17 mouse cellular contexts compared by ENCODE assay signal in genomic region chr4:115767647-115768467, GRCm38 (mm10). TPM values are rescaled to one million over a fixed set of nuclear protein-coding genes. Genes with fewer than 3 reads are reported as not detected.
DNase-seq lines count a peak whose midpoint lies in the region; ATAC-seq and TF ChIP-seq lines count a peak whose summit lies in the region.
"Had no signal": no experiment of that assay in that cellular context is flagged by ENCODE, and none has a peak within 500 bp of the region (broad histone marks: within the 10 kb centered on the region; RNA-seq: fewer than 3 reads in every experiment).

No protein-coding gene starts in this region.

- WGBS in kidney, embryonic 15.5 days: 61% methylated on average over 11 of the region's 11 CpGs
- WGBS in intestine, embryonic 14.5 days: 57% methylated on average over 11 of the region's 11 CpGs
- WGBS in small intestine, adult 2 months: 25% methylated on average over 11 of the region's 11 CpGs

- H3K4me1 ChIP-seq in kidney, embryonic 15.5 days: 0 out of 2 replicates have a peak, but pooled peaks cover 4% of the 10 kb centered on the region
- no peaks in the 10 kb centered on the region for H3K4me1 ChIP-seq in intestine, embryonic 14.5 days (replicated peaks; ENCODE audit: control insufficient read depth, insufficient read depth, low read length)
- no peaks in the 10 kb centered on the region for H3K4me1 ChIP-seq in small intestine, adult 2 months (ENCODE audit: control insufficient read depth, insufficient read depth, insufficient read length, low read length)
- H3K4me1 ChIP-seq: midbrain, embryonic 10.5 days had no signal

- peak overlapping the region; percentile 32; the same call in 1 of the 2 replicates for H3K27ac ChIP-seq in kidney, embryonic 15.5 days
- H3K27ac ChIP-seq in intestine, embryonic 14.5 days (ENCODE audit: low read depth): peak overlapping the region; percentile 52
- 0 out of 2 replicates have a peak overlapping the region, but pooled peaks have one; percentile 21 for H3K27ac ChIP-seq in small intestine, adult 2 months (ENCODE audit: insufficient read depth, low read depth, low read length)
- H3K27ac ChIP-seq: midbrain, embryonic 10.5 days had no signal

- no peak overlapping the region for H3K9ac ChIP-seq in kidney, embryonic 15.5 days
- H3K9ac ChIP-seq in intestine, embryonic 14.5 days (ENCODE audit: low read length): no peak overlapping the region

- DNase-seq in kidney, adult 8-10 months: no peak
- peak; percentile 19 for DNase-seq in embryo, embryonic 10 days (ENCODE audit: low spot score)
- DNase-seq in intestine, embryonic 14.5 days (ENCODE audit: low spot score): peak; percentile 55
- DNase-seq in right cerebral cortex, adult 18-20 months: no peak
- no peak for DNase-seq in left cerebral cortex, postnatal 10 days (ENCODE audit: extremely low spot score in 1 of 2, low spot score in 2 of 2)
- DNase-seq: adrenal gland, postnatal 10 days; cerebellum, adult 2 months; gastrocnemius, postnatal 14 days; heart, postnatal 10 days had no signal

- no peak for TF ChIP-seq CTCF in small intestine, adult 2 months (IDR thresholded peaks at IDR 0.05; ENCODE audit: extremely low read depth, insufficient read length, insufficient replicate concordance, low read depth, low read length)

- H3K4me3 ChIP-seq in kidney, embryonic 15.5 days (replicated peaks): no peak overlapping the region
- no peak overlapping the region for H3K4me3 ChIP-seq in intestine, embryonic 14.5 days (ENCODE audit: low read depth, low read length)
- H3K4me3 ChIP-seq in small intestine, adult 2 months (ENCODE audit: low read depth, low read length): no peak overlapping the region
- H3K4me3 ChIP-seq: midbrain, embryonic 10.5 days had no signal

- intact Hi-C loops in left cerebral cortex, postnatal 10 days (cut with DNase I): no loop called here

- no peak overlapping the region for H3K4me2 ChIP-seq in kidney, embryonic 15.5 days
- H3K4me2 ChIP-seq in intestine, embryonic 14.5 days (ENCODE audit: low read length): no peak overlapping the region

- H3K27me3 ChIP-seq in kidney, embryonic 15.5 days: no peaks in the 10 kb centered on the region
- H3K27me3 ChIP-seq in intestine, embryonic 14.5 days (replicated peaks; ENCODE audit: control insufficient read depth, insufficient read depth, low read length): no peaks in the 10 kb centered on the region
- H3K27me3 ChIP-seq in small intestine, adult 2 months (ENCODE audit: control insufficient read depth, insufficient read depth, low read length): no peaks in the 10 kb centered on the region

- TF ChIP-seq POLR2A in small intestine, adult 2 months (IDR thresholded peaks at IDR 0.05; ENCODE audit: low read depth, low read length): no peak

- no peaks in the 10 kb centered on the region for H3K9me3 ChIP-seq in kidney, embryonic 15.5 days (replicated peaks)
- no peaks in the 10 kb centered on the region for H3K9me3 ChIP-seq in intestine, embryonic 14.5 days (ENCODE audit: control insufficient read depth, low read length)
- H3K9me3 ChIP-seq: midbrain, embryonic 10.5 days had no signal

- peak; percentile 66; the same call in 1 of the 2 replicates for ATAC-seq in kidney, embryonic 15.5 days (replicated peaks; ENCODE audit: low FRiP score)
- peak; percentile 62 for ATAC-seq in intestine, embryonic 14.5 days (replicated peaks; ENCODE audit: low FRiP score, low TSS enrichment, low read depth)
- ATAC-seq in erythroid progenitor cell, adult 5-6 weeks (replicated peaks; ENCODE audit: low FRiP score, poor library complexity, severe bottlenecking): no peak

- H3K36me3 ChIP-seq in kidney, embryonic 15.5 days: peaks cover 79% of the 10 kb centered on the region
- peaks cover 57% of the 10 kb centered on the region for H3K36me3 ChIP-seq in intestine, embryonic 14.5 days (ENCODE audit: control insufficient read depth, insufficient read depth, low read length)
- peaks cover 47% of the 10 kb centered on the region for H3K36me3 ChIP-seq in small intestine, adult 2 months (ENCODE audit: control insufficient read depth, insufficient read depth, low read length)

RNA-seq across cellular contexts. Expression of gene Tex38, which starts 13.0 kb away (rescaled TPM):
- 0.28 and 0.60 TPM in 2 replicates for polyA plus RNA-seq in kidney, embryonic 15.5 days (2015; fragmentation: Nextera tagmentation; extraction: Ambion mirVana)
- 0.39 TPM in 2 replicates for polyA plus RNA-seq in intestine, embryonic 14.5 days (2014; fragmentation: Nextera tagmentation; extraction: Ambion mirVana)
- polyA plus RNA-seq in small intestine, adult 2 months (2012; rRNA removed): not detected in 2 replicates
- not detected in 2 replicates for total RNA-seq in erythroid progenitor cell, adult 5-6 weeks (2015; ENCODE audit: low replicate concordance)
- not detected in 2 replicates for total RNA-seq in erythroid progenitor cell, adult 5-6 weeks (2017; ENCODE audit: low replicate concordance)
- not detected for total RNA-seq in left cerebral cortex, postnatal 10 days (2021)
- total RNA-seq: ES-E14; layer of hippocampus, postnatal 14 days; left cerebral cortex, postnatal 25 days; liver, adult 2 months had no signal

RNA-seq across cellular contexts. Expression of gene Atpaf1, which starts 16.8 kb away (rescaled TPM):
- polyA plus RNA-seq in kidney, embryonic 15.5 days (2015; fragmentation: Nextera tagmentation; extraction: Ambion mirVana): 55.2 and 60.7 TPM in 2 replicates
- polyA plus RNA-seq in intestine, embryonic 14.5 days (2014; fragmentation: Nextera tagmentation; extraction: Ambion mirVana): 62.7 and 73.0 TPM in 2 replicates
- 42.0 and 60.6 TPM in 2 replicates for polyA plus RNA-seq in small intestine, adult 2 months (2012; rRNA removed)
- total RNA-seq in erythroid progenitor cell, adult 5-6 weeks (2015; ENCODE audit: low replicate concordance): 4.2 and 5.8 TPM in 2 replicates
- 8.1 and 14.3 TPM in 2 replicates for total RNA-seq in erythroid progenitor cell, adult 5-6 weeks (2017; ENCODE audit: low replicate concordance)
- 10 to 100 TPM; 27.0 to 29.1 TPM for total RNA-seq in left cerebral cortex, postnatal 10 days (2021)

RNA-seq across cellular contexts. Expression of gene Efcab14, which starts 30.3 kb away (rescaled TPM):
- 36.7 and 37.2 TPM in 2 replicates for polyA plus RNA-seq in kidney, embryonic 15.5 days (2015; fragmentation: Nextera tagmentation; extraction: Ambion mirVana)
- polyA plus RNA-seq in intestine, embryonic 14.5 days (2014; fragmentation: Nextera tagmentation; extraction: Ambion mirVana): 46.1 and 49.2 TPM in 2 replicates
- 20.2 and 40.8 TPM in 2 replicates for polyA plus RNA-seq in small intestine, adult 2 months (2012; rRNA removed)
- 48.6 and 49.7 TPM in 2 replicates for total RNA-seq in erythroid progenitor cell, adult 5-6 weeks (2015; ENCODE audit: low replicate concordance)
- total RNA-seq in erythroid progenitor cell, adult 5-6 weeks (2017; ENCODE audit: low replicate concordance): 30.9 and 37.1 TPM in 2 replicates
- total RNA-seq in left cerebral cortex, postnatal 10 days (2021): 10 to 100 TPM; 28.8 to 31.6 TPM

Comparison
In these comparisons a context has a peak if more than half of its experiments do, and no peak if none do; other contexts are left out.
1. DNase-seq: peak in embryo, embryonic 10 days (single experiment) and intestine, embryonic 14.5 days (single experiment); none in kidney, adult 8-10 months (0 of 2), right cerebral cortex, adult 18-20 months (single experiment) and left cerebral cortex, postnatal 10 days (0 of 2).
2. Peak in every context shown above with its lines, with median percentiles within 50 percentile points of each other: H3K27ac ChIP-seq.